Mouse (Mus musculus) heart, postnatal 4 days (tissue): ENCODE measurements around the gene Axl. TPM values are rescaled to one million over a fixed set of nuclear protein-coding genes. Genes with fewer than 3 reads are reported as not detected.
A peak's percentile ranks its signal among the peaks of the same experiment; 100 is the strongest.
"Not testable (repeated sequence)": the region's sequence is repeated elsewhere in the genome, so short reads cannot be mapped to it uniquely, and the experiment has no call there.

ENCODE experiments used
- DNase-seq: peaks from one replicate; pipeline ENCODE4 v3.0.0; 2021
- total RNA-seq, 2 experiments: library from RNA; stranded (reverse); gene quantifications; 2 replicates each; pipeline ENCODE4 v1.2.3; 2021

The Axl gene
- total RNA-seq, 2 experiments from 2014 or later: 79.5 to 90.3 TPM

- peak; percentile 64 for DNase-seq
These were observed 5.2 kb upstream of the Axl start for GRCm38 (mm10) chr7:25793679-25794078.

GRCm38 (mm10) chr7:25792966-25793365 is 4.5 kb upstream of the Axl start:
- DNase-seq: not testable (repeated sequence)

- DNase-seq: peak; percentile 37
These were observed 2.1 kb upstream of the Axl start for GRCm38 (mm10) chr7:25790615-25791014.

- DNase-seq: no peak
These were observed 580 bp upstream of the Axl start for GRCm38 (mm10) chr7:25789129-25789440.

- DNase-seq: peak; percentile 54
These were observed 867 bp downstream of the Axl start for GRCm38 (mm10) chr7:25787456-25788219.

GRCm38 (mm10) chr7:25786974-25787373 is 1.5 kb downstream of the Axl start:
- no peak for DNase-seq

- no peak for DNase-seq
These were observed 2.8 kb downstream of the Axl start for GRCm38 (mm10) chr7:25785752-25786151.

GRCm38 (mm10) chr7:25784808-25785207 is 3.7 kb downstream of the Axl start:
- DNase-seq: no peak

- DNase-seq: no peak
These were observed 4.8 kb downstream of the Axl start for GRCm38 (mm10) chr7:25783746-25784145.

- DNase-seq: no peak
These were observed 5.8 kb downstream of the Axl start for GRCm38 (mm10) chr7:25782744-25783143.

- DNase-seq: peak; percentile 38
These were observed 6.4 kb downstream of the Axl start for GRCm38 (mm10) chr7:25781937-25782610.

- peak; percentile 49 for DNase-seq
These were observed 7.1 kb downstream of the Axl start for GRCm38 (mm10) chr7:25781321-25781936.

GRCm38 (mm10) chr7:25780753-25781152 is 7.8 kb downstream of the Axl start:
- DNase-seq: no peak

- no peak for DNase-seq
These were observed 8.5 kb downstream of the Axl start for GRCm38 (mm10) chr7:25780021-25780420.

- no peak for DNase-seq
These were observed 20.3 kb downstream of the Axl start for GRCm38 (mm10) chr7:25768229-25768628.

- DNase-seq: no peak
These were observed 22.4 kb downstream of the Axl start for GRCm38 (mm10) chr7:25766108-25766507.

GRCm38 (mm10) chr7:25764221-25764620 is 24.3 kb downstream of the Axl start:
- peak; percentile 32 for DNase-seq

- peak; percentile 25 for DNase-seq
These were observed 24.8 kb downstream of the Axl start for GRCm38 (mm10) chr7:25763678-25764077.

GRCm38 (mm10) chr7:25761354-25761753 is 27.2 kb downstream of the Axl start:
- peak; percentile 35 for DNase-seq

- DNase-seq: peak; percentile 94
These were observed 32.5 kb downstream of the Axl start for GRCm38 (mm10) chr7:25756011-25756410.

- DNase-seq: peak; percentile 70
These were observed 33.1 kb downstream of the Axl start for GRCm38 (mm10) chr7:25755468-25755833.

GRCm38 (mm10) chr7:25754738-25755467 is 33.6 kb downstream of the Axl start, which contains the start of gene Hnrnpul1:
Gene Hnrnpul1, minus strand, starts transcription at chr7:25754757.
- DNase-seq: peak; percentile 99

- no peak for DNase-seq
These were observed 34.1 kb downstream of the Axl start for GRCm38 (mm10) chr7:25754439-25754737.
